Mouse (Mus musculus) ES-CJ7 (cell line): ENCODE data around the gene Phf5a.
"Not testable (repeated sequence)": the region's sequence is repeated elsewhere in the genome, so short reads cannot be mapped to it uniquely, and the experiment has no call there.

Experiments used
- DNase-seq: peaks from one replicate; pipeline ENCODE4 v3.0.0; 2011; ENCODE audit warnings: low read depth, low spot score

The Phf5a gene

DNA sequence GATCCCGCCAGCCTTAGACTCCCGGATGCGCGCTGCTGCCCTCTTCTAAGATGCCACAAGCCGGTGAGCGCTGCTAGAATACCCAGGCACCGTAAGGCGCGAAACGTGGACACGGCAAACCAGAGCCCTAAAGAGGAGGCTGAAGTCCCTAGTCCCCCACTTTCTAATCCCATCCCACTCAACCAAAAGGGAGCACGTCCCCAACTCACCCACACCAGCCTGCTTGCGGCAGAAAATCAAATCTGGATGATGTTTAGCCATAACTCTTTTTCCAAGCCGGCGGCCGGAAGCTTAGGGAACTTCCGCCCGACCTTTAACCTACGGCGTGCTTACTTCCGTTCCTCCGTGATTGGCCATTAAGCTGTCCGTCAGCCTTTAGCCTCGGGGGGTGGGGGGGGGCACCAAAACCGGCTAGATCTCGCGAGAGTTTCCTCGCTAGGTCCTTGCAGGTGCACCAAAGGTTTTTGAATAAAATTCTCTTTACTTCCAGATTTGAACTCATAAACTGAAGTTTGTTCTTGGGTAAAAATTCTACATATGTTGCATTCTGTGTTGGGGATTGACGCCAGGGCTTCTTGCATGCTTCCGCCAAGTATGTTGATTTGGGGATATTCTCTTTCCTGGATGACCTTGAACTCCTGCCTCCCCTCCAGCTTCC lies at the start of gene Phf5a:
TSS of gene Phf5a (minus strand) at position 308 of the 658 bp plus-strand sequence.
- DNase-seq, result peak; percentile 97

DNA sequence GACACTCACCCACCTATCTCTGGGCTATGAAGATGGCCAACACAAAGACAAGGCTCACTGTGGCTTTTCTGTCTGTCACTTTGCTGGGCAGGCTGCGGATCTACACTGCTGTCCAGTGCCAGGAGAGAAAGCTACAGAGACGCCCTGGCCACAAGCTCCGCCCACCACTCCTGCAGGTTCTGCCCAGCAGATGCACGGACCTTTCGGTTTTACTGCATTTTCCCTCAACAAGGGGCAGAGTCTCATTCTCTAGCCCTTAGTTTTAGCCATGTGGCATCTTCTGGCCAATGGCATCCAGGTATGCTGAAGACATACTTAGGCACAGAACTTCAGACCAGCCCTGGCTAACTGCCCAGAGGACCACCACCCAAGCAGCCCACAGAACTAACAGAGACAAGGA lies 49.5 kb upstream of the Phf5a start:
- no peak for DNase-seq

DNA sequence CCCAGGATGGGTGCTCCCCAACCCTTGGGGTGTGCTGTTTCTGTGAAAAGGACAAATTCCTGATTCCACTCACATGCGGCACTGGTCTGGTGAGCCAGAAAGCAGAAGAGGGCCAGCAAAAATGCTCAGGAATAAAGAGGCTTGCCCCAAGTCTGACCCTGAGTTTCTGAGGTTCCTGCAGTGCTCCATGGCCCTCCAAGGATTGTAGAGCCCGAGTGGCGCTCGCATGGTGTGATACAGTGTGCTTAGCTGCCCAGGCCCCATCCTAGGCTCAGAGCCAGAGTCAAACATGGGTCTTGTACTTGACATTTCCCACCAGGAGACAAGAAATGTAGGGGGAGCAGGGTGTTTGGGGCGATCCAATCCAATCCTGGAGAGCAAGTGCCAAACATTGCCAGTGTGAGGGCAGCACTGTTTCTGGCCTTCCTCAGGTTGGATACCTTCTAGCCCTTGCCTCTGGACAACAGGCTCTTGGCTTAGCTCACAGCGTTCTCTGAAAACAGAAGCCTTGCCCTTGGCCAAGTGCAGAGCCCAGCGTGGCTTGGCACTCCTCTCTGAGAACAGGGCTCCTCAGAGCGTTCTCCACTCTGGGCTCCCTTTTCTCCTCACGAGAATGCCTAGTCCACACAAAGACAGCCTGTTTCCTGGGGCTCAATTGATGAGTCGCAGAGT lies 49.0 kb upstream of the Phf5a start:
- DNase-seq, result no peak

DNA sequence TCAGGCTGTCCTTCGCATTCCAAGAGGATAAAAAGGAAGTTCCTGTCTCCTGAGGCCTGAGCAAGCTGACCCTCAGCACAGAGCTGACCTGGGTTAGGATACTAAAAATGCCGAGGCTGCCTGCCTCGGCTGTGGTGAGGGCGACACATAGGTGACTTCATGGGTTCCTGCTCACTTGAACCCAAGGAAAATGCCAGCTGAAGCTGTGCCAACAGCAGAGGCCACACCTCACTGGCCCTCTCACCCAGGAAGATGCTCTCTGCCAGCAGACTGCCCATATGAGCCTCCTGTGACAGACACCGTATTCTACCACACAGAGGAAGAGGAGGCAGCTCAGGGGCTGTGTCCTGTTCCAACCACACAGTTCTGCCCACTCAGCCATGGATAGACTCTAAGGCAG lies 47.4 kb upstream of the Phf5a start:
- DNase-seq, result no peak

DNA sequence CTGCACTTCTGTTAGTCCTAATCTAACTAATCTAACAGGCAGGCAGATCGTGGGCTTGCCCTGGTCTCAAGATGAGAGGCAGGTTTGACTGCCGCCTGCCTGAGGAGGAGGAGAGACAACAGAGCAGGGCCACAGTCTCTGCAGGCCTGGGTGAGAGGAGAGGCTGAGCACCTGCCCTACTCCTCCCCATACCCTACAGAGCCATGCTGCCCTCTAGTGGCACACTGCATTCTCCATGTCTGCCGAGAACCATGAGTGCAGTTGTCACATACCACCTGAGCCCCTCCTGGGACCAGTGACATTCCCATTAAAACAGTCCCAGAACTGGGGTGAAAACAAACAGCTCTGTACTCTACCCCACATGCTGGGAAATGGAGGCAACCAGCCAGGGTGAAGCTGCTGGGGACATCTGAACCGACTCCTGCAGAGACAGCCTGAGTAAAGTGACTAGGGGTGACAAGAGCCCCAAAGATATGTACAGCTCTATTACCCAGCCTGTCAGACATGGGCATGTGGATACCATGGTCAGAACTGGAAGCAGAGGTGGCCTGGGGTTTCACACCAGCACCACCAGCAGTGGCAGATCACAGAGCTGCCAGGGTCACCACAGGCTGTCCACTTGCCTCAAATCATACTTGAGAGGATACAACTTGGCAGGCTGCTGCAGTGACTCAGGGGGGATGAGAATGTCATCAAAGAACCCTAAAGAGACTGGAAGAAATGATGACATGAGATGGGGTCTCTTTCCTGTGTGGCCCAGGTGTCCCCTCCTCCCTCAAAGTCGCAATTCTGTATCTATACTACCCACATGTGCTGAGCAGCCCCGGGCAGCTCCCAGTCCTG lies 46.1 kb upstream of the Phf5a start:
- peak; percentile 80 for DNase-seq

DNA sequence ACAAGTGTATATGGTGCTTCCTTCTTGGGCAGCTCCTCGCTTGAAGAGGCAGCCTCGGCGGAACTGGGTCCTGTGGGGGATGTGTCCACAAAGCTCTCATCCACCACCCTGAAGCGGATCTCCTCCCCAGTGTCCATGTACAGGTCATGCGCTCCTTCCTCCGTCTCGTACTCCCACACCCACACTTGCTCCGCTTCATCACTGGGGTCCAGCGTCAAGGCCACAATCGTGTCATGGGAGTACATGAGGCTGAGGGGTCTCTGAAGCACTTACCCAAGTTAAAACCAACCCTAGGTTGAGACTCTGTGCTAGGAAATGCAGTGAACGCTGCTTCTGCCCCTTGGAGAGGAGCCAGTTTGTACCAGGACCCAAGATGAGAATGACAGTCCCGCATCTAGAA lies 45.5 kb upstream of the Phf5a start:
- DNase-seq, result no peak

DNA sequence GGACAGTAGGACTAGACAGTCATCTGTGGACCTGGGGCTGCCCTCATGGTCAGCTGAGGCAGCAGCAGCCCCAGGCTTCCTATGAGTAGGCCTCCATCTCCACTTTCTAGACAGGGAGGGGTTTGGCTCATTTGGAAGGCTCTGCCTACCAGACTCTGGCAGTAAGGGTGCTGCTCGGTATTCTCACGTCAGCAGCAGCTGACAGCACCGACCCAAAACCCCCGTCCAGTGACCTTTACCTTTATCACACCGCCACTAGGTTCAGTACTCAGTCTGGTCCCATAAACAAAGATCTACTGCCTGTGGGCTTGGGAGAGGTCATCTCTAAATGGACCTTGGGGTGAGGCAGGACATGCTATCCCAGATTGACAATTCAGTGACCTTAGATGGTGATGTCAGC lies 44.0 kb upstream of the Phf5a start:
- DNase-seq, result no peak

DNA sequence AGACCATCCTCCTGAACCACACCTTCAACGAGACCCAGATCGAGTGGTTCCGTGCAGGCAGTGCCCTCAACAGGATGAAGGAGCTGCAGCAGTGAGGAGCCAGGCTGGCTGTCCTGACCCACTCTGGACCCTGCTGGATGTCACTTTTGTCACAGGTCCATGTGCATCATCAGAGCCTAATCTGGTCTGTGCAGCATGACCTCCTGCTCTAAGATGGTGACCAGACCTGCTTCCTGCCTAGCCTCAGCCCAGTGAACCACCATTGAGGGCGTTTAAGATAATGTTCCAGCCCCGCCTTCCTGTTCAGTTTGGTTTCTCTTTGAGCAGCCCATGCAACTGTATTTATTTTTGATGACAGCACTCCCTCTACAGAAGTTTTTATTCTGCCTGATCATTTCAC lies 43.0 kb upstream of the Phf5a start:
- DNase-seq, result no peak

DNA sequence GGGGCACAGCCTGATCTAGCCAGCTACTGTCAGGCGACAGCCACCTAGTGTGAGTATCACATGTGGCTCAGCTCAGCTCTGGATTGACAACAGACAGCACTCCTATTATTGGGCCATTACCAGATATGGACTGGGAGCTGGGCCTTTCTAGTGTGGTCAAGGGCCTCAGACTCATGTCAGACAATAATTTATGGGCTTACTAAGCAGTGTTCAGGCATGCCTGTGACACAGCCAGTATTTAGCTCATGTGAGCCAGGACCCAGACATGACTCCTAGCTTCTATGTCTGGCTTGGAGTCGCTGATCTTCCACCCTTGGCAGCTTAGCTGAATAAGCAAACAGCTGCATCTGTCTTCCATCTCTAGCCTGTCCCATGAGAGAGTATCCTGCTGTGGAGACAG lies 40.8 kb upstream of the Phf5a start:
- DNase-seq, result no peak

DNA sequence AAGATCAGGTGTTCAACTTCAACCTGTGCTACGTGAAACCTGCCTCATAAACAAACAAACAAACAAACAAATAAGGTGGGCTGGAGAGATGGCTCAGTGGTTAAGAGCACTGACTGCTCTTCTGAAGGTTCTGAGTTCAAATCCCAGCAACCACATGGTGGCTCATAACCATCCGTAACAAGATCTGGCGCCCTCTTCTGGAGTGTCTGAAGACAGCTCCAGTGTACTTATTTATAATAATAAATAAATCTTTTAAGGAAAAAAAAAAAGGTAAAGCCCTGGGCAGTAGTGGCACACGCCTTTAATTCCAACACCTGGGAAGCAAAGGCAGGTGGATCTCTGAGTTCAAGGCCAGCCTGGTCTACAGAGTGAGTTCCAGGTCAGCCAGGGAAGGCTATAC lies 37.1 kb upstream of the Phf5a start:
- DNase-seq, result not testable (repeated sequence)

DNA sequence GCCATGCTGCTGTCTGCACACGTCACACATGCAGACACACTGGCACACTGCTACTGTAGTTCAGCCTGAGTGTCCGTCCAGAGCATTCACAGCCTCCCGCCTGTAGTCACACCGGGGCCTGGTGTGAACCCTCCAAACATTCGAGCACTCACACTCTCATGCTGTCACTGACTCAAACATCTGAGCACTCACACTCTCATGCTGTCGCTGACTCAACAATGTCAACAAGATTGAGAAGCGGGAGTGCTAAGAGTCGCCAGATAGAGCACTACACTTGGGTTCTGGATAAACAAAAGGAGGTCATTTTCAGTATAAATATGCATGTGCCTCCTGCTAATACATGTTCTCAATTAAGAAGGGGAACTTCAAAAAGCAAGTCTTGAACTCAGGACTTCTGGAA lies 36.2 kb upstream of the Phf5a start:
- DNase-seq, result no peak

DNA sequence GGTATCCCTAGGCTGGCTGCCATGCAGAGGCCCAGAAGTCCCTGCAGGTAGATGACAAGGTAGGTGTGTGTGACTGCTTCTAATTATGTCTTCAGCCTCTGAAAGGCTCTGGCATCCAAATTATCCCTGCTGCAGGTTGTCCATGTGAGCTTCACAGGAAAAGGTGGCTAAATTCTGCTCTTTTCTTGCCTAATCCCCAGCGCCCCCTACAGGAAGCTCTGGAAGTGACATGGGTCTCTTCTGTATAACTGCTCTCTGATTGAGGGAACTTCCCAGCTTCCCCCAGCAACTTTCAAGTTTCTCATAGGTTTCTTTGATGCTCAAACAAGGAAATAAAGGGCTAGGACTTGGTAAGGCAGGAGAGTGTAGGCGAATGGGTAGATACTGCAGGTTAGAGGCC lies 33.2 kb upstream of the Phf5a start:
- peak; percentile 61 for DNase-seq

DNA sequence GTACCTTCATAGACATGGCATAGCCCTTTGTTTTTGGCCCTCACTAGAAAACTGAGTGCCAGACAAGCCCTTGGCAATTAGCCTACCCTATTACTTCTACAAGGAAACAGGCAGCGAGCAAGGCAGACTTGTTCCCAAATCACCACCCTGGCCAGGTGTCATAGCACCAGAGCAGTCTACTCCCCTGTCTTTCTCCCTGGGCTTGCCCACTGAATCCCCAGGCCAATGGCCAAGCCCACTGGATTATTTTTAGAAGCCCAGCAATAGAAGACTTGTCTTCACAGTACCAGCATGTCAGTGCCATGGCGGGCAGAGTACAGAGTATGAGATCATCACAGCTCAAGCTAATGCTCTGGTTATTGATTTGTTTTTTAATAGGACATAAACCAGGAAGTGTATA lies 27.0 kb upstream of the Phf5a start:
- DNase-seq, result no peak

DNA sequence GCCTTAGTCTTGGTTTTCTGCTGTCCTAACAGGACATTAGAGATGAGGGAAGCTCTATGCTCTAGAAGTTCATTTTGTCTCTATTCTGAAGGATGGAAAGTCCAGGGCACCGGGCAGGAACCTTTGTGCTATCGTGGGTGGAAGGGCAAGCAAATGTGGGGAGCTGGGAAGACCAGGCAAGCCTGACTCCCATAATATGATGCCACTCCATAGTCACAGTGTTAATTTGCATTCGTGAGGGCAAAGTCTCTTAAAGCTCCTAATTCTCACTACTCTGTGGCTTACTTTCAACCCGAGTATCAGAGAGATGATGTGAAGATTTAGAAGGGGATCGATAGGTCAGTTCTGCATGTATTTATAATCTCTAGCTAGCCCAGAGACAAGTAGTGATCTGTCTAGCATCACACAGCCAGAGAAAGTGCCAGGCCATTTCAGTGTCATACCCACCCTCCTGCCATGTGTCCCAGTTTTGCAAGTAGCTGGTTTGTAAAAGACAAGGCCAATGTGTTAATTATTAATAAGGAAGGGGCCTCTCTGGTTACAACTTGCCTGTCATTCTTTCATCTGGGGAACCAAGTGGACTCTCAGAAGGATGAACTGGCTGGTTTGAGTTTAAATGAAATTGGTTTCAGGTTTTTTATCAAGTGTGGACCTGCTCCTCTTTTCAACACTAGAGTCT lies 26.0 kb upstream of the Phf5a start:
- DNase-seq, result no peak

DNA sequence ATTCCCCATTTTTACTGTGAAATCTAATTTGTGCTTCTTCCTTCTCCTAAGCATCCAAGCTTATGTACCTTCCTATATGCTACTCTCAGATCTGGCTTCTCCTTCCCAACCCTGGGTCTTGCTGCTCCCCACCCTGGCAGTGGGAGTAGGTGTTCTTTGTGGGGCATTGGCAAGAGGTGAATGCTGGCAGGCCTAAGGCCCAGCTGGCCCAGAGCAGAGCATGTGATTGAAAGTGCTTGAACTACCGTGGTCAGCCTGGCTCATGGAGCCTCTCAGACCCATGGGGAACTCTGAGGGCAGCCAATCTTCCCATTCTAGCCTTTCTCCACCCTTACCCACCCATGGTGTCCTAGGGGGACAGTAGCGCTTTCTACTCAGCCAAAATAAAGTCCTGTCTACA lies 24.7 kb upstream of the Phf5a start:
- DNase-seq, result no peak

DNA sequence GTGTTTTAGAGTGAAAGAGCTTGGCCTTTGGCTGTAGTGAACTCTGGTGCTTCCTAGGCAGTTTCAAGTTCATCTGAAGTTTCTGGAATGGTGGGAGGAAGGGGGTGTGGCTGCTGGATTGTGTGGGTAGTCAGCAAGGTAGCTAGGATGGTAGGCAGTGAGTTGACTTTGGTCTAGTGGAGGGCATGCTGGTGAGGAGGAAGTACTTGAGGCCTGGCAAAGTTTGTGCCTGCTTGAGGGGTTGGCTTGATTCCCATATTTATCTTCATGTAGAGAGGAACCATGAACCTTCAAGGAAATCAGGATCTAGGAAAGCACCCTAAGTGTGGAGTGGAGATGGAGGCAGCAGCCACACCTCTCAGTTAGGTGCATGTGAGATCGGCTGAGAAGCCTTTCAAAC lies 22.3 kb upstream of the Phf5a start:
- DNase-seq, result no peak

DNA sequence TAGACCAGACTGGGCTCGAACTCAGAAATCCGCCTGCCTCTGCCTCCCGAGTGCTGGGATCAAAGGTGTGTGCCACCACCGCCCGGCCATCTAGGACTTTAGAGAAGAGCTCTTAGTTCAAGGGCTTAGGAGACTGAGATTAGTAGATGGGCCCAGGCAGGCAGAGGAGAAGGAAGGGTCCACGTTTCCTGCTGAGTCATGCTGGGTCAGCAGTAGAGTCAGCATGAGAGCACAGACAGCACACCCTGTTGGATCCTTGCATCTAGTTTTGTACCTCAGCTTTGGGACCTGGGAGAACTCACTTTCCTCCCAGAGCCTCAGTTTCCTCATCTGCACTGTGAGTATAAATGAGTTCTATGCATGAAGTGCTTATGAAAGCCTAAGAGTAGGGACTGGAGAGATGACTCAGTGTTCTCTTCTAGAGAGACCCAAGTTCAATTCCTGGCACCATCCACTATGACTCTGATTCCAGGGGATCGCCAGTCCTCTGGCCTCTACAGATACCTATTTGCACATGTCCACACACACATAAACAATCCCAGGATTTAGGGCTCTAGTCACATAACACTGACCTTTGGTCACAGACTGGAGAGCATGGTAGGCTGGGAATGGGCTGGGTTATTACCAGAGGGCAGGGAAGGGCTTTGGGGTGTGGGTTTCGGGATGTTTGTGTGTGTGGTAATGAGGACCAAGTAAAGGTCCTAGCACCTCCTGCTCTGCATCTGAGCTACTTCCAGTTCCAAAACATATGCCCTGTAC lies 20.3 kb upstream of the Phf5a start:
- peak; percentile 69 for DNase-seq

DNA sequence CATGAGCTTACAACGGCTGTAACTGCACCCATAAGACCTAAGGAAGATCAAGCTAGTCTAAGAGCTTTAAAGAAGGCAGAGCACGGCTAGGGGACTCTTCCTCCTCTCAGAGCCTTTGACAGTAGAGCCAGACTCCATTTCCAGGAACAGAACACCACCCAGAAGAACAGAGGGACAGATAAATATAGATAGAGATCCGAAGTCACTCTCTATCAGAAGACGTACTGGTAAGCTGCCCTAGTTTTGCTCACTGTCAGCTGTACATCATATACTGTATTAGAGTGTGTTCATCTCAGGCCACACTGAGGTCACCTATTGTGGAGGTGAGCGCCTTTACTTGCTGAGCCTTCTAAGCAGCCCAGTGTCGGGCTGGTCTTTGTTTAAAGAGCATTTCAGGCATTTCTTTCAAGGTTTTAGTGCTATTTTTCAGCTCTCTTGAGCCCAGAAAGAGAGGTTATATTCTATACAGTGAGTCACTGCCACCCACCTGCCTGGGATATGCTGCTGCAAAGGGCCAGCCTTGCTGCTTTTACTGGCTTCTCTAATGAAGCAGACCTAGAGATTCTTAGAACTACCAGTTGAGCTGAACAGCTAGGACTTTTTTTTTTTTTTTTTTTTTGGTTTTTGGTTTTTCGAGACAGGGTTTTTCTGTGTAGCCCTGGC lies 19.6 kb upstream of the Phf5a start:
- DNase-seq, result no peak

DNA sequence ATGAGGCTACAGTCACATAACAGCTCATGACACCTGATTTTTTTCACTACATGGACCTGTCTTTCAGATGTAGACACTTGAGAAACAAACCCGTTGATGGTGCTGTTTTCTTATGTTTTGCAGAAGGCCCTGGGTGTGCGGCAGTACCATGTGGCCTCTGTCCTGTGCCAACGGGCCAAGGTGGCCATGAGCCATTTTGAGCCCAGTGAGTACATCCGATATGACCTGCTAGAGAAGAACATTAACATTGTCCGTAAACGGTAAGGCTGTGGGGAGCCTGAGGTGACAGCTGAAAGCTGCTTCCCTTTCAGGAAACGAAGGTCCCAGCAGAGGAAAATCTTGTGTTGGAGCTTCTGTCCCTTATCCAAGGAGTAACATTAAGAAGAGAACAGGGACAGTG lies 17.5 kb upstream of the Phf5a start:
- no peak for DNase-seq

DNA sequence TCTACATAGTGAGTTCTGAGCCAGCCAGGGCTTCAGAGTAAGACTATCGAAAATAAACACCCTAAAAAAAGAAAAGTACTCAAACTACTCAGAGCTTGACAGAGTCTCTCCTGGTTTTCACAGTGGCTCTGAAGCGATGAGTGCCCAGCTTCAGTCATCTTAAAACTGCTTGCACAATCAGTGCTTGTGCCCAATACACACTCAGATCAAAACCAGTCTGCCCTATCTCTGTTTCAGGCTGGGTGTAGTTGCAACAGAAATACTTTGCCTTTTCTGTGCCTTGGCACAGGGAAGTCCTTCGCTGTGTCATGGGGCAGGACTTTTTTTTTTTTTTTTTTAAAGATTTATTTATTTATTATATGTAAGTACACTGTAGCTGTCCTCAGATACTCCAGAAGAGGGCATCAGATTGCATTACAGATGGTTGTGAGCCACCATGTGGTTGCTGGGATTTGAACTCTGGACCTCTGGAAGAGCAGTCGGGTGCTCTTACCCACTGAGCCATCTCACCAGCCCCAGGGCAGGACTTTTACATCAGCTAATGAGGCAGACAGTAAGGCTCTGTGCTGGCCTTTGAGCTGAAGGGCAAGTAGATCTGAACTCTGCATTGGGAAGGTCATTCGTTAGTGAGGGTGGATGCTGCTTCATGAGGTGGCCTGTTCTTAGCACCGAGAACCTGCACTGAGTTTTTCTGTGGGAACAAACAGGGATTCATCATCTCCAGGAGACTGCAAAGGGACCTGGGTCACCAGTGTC lies 15.3 kb upstream of the Phf5a start:
- no peak for DNase-seq
